Mouse (Mus musculus): ENCODE results near the gene Nek1. TPM values are rescaled to one million over a fixed set of nuclear protein-coding genes. Genes with fewer than 3 reads are reported as not detected.

Nek1 gene
- polyA plus RNA-seq, 1 experiment: 22.7 TPM

- Histone ChIP-seq H3K4me1 (ENCODE audit: control insufficient read depth, insufficient read depth, low read length) (no peaks in the 10 kb centered on the region), H3K4me3 (ENCODE audit: insufficient read depth, low read length) (no peak overlapping the region), H3K27ac (ENCODE audit: insufficient read depth, low read length) (no peak overlapping the region)
- TF ChIP-seq POLR2A (IDR thresholded peaks at IDR 0.05; ENCODE audit: low read depth, low read length) (no peak), CTCF (IDR thresholded peaks at IDR 0.05; ENCODE audit: borderline replicate concordance, insufficient read depth, low read length) (no peak)
These were observed 148.9 kb downstream of the Nek1 start for GRCm38 (mm10) chr8:61141869-61142268.

GRCm38 (mm10) chr8:61142302-61142701, 149.3 kb downstream of the Nek1 start:
- TF ChIP-seq POLR2A (IDR thresholded peaks at IDR 0.05; ENCODE audit: low read depth, low read length): no peak
- TF ChIP-seq CTCF (IDR thresholded peaks at IDR 0.05; ENCODE audit: borderline replicate concordance, insufficient read depth, low read length): no peak

DNA sequence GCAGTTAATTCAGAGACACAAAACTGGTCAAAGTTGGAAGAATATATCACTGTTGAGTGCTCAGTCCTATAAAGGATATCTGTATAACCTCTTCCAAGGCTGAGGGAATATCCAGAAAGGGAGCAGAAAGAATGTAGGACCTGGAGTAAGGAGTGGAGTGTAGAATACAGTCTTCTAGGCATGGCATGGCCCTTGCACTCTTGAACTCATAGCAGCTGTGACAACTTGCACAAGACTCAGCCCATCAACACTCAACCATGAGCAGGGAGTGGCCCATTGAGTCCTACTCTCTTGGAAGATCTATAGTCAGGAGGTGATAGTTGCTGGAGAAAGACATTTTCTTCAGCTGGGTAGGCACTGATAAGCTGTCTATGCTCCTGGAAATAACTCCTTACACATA, 149.8 kb downstream of the Nek1 start:
- H3K27ac ChIP-seq (ENCODE audit: insufficient read depth, low read length): no peak overlapping the region
- H3K4me3 ChIP-seq (ENCODE audit: insufficient read depth, low read length): no peak overlapping the region
- H3K4me1 ChIP-seq (ENCODE audit: control insufficient read depth, insufficient read depth, low read length): no peaks in the 10 kb centered on the region
- no peak for TF ChIP-seq POLR2A (IDR thresholded peaks at IDR 0.05; ENCODE audit: low read depth, low read length)
- no peak for TF ChIP-seq CTCF (IDR thresholded peaks at IDR 0.05; ENCODE audit: borderline replicate concordance, insufficient read depth, low read length)

More at GRCm38 (mm10) chr8:61142302-61142701, 149.3 kb downstream of the Nek1 start:
- Histone ChIP-seq H3K27ac (ENCODE audit: insufficient read depth, low read length) (no peak overlapping the region), H3K4me1 (ENCODE audit: control insufficient read depth, insufficient read depth, low read length) (no peaks in the 10 kb centered on the region), H3K4me3 (ENCODE audit: insufficient read depth, low read length) (no peak overlapping the region)

- no peak overlapping the region for H3K4me3 ChIP-seq (ENCODE audit: insufficient read depth, low read length)
- no peaks in the 10 kb centered on the region for H3K4me1 ChIP-seq (ENCODE audit: control insufficient read depth, insufficient read depth, low read length)
- TF ChIP-seq CTCF (IDR thresholded peaks at IDR 0.05; ENCODE audit: borderline replicate concordance, insufficient read depth, low read length): no peak
- no peak overlapping the region for H3K27ac ChIP-seq (ENCODE audit: insufficient read depth, low read length)
These were observed 155.7 kb downstream of the Nek1 start for GRCm38 (mm10) chr8:61148728-61149127.

GRCm38 (mm10) chr8:61150596-61150995, 157.6 kb downstream of the Nek1 start:
- Histone ChIP-seq H3K4me3 (ENCODE audit: insufficient read depth, low read length) (no peak overlapping the region), H3K27ac (ENCODE audit: insufficient read depth, low read length) (no peak overlapping the region), H3K4me1 (ENCODE audit: control insufficient read depth, insufficient read depth, low read length) (no peaks in the 10 kb centered on the region)
- TF ChIP-seq CTCF (IDR thresholded peaks at IDR 0.05; ENCODE audit: borderline replicate concordance, insufficient read depth, low read length) (no peak), POLR2A (IDR thresholded peaks at IDR 0.05; ENCODE audit: low read depth, low read length) (no peak)

DNA sequence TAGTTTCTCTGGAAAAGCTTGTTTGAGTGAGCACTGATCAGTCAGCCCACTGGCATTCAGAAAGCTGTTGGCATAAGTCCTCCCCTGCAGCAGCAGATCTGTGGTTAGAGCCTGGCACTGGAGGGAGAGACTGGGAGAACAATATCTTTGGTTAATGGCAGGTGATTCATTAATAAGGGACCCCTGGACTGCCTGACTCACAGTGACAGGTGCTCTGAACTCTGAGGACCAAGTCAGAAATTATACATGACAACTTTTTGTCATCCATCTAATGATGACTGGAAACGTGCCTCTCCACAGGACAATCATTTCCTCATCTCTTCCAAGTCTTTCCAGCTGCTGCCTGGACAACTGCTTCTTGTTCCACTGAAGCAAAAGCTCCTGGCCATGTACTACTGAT, 163.4 kb downstream of the Nek1 start:
- no peak overlapping the region for H3K27ac ChIP-seq (ENCODE audit: insufficient read depth, low read length)
- no peak overlapping the region for H3K4me3 ChIP-seq (ENCODE audit: insufficient read depth, low read length)
- no peaks in the 10 kb centered on the region for H3K4me1 ChIP-seq (ENCODE audit: control insufficient read depth, insufficient read depth, low read length)
- TF ChIP-seq POLR2A (IDR thresholded peaks at IDR 0.05; ENCODE audit: low read depth, low read length) (no peak), CTCF (IDR thresholded peaks at IDR 0.05; ENCODE audit: borderline replicate concordance, insufficient read depth, low read length) (no peak)

DNA sequence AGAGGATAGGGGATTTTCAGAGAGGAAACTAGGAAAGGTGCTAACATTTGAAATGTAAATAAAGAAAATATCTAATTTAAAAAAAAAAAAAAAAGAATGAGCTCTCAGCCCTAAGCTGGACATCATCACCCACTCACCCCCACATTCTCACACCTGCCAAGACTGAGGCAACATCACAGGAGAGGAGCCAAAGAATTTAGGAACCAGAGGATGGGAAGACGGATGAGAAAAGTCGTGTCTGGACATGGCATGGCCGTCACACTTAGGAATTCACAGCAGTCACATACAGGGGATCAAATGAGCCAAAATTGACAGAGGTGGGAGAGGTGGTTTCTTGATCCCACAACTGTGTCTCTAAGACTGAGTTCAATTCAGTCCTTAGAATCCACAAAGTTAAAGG, 165.5 kb downstream of the Nek1 start:
- H3K4me3 ChIP-seq (ENCODE audit: insufficient read depth, low read length): no peak overlapping the region
- TF ChIP-seq POLR2A (IDR thresholded peaks at IDR 0.05; ENCODE audit: low read depth, low read length): no peak

GRCm38 (mm10) chr8:61161461-61162185, 168.6 kb downstream of the Nek1 start:
- Histone ChIP-seq H3K4me1 (ENCODE audit: control insufficient read depth, insufficient read depth, low read length) (no peaks in the 10 kb centered on the region), H3K4me3 (ENCODE audit: insufficient read depth, low read length) (no peak overlapping the region), H3K27ac (ENCODE audit: insufficient read depth, low read length) (no peak overlapping the region)
- TF ChIP-seq POLR2A (IDR thresholded peaks at IDR 0.05; ENCODE audit: low read depth, low read length) (no peak), CTCF (IDR thresholded peaks at IDR 0.05; ENCODE audit: borderline replicate concordance, insufficient read depth, low read length) (no peak)

More for the DNA sequence above, 165.5 kb downstream of the Nek1 start:
- no peaks in the 10 kb centered on the region for H3K4me1 ChIP-seq (ENCODE audit: control insufficient read depth, insufficient read depth, low read length)
- H3K27ac ChIP-seq (ENCODE audit: insufficient read depth, low read length): no peak overlapping the region

GRCm38 (mm10) chr8:61162186-61162566, 169.2 kb downstream of the Nek1 start:
- H3K27ac ChIP-seq (ENCODE audit: insufficient read depth, low read length): no peak overlapping the region
- H3K4me3 ChIP-seq (ENCODE audit: insufficient read depth, low read length): no peak overlapping the region
- no peaks in the 10 kb centered on the region for H3K4me1 ChIP-seq (ENCODE audit: control insufficient read depth, insufficient read depth, low read length)
- no peak for TF ChIP-seq CTCF (IDR thresholded peaks at IDR 0.05; ENCODE audit: borderline replicate concordance, insufficient read depth, low read length)

GRCm38 (mm10) chr8:61171546-61171945, 178.6 kb downstream of the Nek1 start:
- Histone ChIP-seq H3K4me3 (ENCODE audit: insufficient read depth, low read length) (no peak overlapping the region), H3K4me1 (ENCODE audit: control insufficient read depth, insufficient read depth, low read length) (no peaks in the 10 kb centered on the region; the same call in 1 of the 2 replicates), H3K27ac (ENCODE audit: insufficient read depth, low read length) (no peak overlapping the region)
- TF ChIP-seq CTCF (IDR thresholded peaks at IDR 0.05; ENCODE audit: borderline replicate concordance, insufficient read depth, low read length) (no peak), POLR2A (IDR thresholded peaks at IDR 0.05; ENCODE audit: low read depth, low read length) (no peak)

All from embryonic fibroblast, embryonic 13.5 days (primary cell).